Mouse (Mus musculus): ENCODE results near the gene Ttc3.

GRCm38 (mm10) chr16:94517606-94518005, 147.2 kb downstream of the Ttc3 start:
- TF ChIP-seq CTCF (IDR thresholded peaks at IDR 0.05; ENCODE audit: low read depth): no peak
- TF ChIP-seq EP300 (optimal IDR thresholded peaks at IDR 0.05): no peak
